Mouse (Mus musculus): ENCODE results near the gene Bcl7b.

DNA sequence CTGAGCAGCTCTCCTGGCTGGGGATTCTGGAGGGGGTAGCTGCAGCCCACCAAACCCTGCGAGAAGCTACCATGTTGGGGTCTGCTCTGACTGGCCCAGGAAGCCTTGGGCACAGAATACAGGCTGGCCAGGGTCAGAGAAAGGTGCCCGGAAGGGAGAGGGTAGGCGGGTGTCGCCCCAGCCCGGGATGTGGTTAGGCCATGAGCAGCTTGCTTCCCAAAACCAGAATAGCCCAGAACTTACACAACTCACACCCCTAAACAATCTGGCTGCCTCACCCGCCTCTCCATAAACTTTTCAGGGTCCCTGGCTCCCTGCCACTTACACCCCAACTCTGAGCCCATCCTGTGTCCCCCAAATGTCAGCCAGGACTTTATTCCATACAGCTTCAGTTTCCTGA lies 40.4 kb upstream of the Bcl7b start:
- no peak for TF ChIP-seq ZNF384 (IDR thresholded peaks at IDR 0.05; ENCODE audit: low read depth, low read length)
- TF ChIP-seq POLR2A (IDR thresholded peaks at IDR 0.05; ENCODE audit: control insufficient read depth in 1 of 2, insufficient read depth in 1 of 2, low read depth in 1 of 2, low read length in 2 of 2, poor library complexity in 1 of 2): no peak
- no peak for TF ChIP-seq MEF2A (IDR thresholded peaks at IDR 0.05; ENCODE audit: extremely low read depth, insufficient replicate concordance, low read depth, low read length, poor library complexity, severe bottlenecking)
- no peak for TF ChIP-seq NELFE (IDR thresholded peaks at IDR 0.05; ENCODE audit: low read depth, low read length)
- TF ChIP-seq ELF1 (IDR thresholded peaks at IDR 0.05; ENCODE audit: low read depth, low read length): no peak
- TF ChIP-seq MAFK (IDR thresholded peaks at IDR 0.05; ENCODE audit: borderline replicate concordance, low read depth, low read length): no peak
- no peak for TF ChIP-seq GABPA (IDR thresholded peaks at IDR 0.05; ENCODE audit: low read depth, low read length)
